Mouse (Mus musculus): Measurements from ENCODE around the gene Lurap1l. TPM values are rescaled to one million over a fixed set of nuclear protein-coding genes. Genes with fewer than 3 reads are reported as not detected.

Gene Lurap1l
- polyA plus RNA-seq, 1 experiment from 2014 or later: 28.2 TPM

DNA sequence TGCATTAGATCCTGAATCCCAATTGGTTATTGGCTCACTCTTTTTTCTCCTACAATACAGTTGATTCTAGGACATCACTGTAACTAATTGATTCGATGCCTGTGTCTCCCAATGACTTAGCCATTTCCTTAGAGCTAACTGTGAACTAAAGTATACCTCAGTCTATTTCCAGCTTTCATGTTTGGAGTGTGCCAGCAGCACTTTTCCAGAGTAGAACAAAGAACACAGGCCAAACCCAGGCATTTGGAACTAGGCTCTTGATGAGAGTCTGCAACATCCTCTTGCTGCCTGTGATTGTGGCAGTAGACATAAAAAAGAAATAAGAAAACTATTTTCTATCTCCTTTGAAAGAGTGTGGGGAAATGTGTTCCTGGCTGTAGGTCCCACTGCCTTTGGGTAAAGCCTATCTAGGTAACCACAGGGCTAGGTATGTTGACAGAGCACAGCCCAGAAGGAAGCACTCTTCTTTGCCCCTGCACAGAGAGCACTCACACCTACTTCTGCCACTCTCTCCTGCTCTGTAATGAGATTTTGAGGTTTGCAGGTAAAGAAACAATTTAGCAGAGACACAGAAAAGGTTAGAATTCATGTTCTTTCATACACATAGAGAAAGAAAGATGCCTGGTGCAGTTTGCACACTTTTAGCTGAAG, 8.9 kb downstream of the Lurap1l start:
- H3K36me3 ChIP-seq: no peaks in the 10 kb centered on the region
- 0 out of 2 replicates have a peak overlapping the region, but pooled peaks have one; percentile 6 for H3K27ac ChIP-seq
- H3K4me3 ChIP-seq: no peak overlapping the region
- H3K4me2 ChIP-seq: no peak overlapping the region
- no peaks in the 10 kb centered on the region for H3K27me3 ChIP-seq
- no peaks in the 10 kb centered on the region for H3K9me3 ChIP-seq
- WGBS: 59% methylated on average over 1 of the region's 1 CpGs
- ATAC-seq (ENCODE audit: borderline replicate concordance, extremely low read depth, low FRiP score, low TSS enrichment): no peak
- H3K9ac ChIP-seq: no peak overlapping the region
- H3K4me1 ChIP-seq: peaks cover 19% of the 10 kb centered on the region

DNA sequence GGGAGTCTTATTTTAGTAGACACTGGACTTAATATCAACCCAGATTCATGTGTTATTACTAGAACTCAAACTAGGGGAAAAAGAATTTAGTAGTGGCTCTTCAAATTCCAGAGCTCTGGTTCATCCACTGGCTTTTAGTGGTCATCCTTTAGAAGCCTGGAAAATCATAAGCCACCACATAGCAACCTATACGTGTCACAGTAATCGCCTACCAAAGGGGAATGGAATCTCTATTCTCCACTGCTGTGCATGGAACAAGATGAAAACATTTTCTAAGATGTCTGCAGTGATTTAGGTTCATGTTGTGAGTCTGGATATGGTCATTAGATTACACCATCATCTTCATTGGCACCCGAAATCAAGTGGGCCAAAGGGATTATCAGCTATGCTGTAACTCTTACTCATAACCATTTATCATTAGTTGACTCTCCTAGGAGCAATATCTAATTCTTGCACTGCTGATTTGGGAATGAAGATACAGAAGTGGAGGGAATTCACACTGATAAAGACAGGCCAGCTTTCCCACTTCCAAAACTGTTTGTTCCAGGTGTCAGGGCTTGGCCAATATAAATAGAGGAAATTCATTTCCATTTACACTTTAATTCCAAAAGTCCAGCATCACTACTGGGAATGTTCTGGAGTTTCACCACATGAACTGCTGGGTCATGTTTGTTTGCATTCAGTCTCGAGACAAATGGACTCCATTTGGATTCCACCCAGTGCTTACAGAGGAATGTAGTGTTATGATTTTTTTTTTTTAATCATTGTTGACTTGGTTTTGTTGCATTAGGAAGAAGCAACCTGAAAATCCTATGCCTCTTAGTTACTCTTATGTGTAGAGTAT, 11.4 kb downstream of the Lurap1l start:
- Histone ChIP-seq H3K4me3 (no peak overlapping the region), H3K27me3 (no peaks in the 10 kb centered on the region), H3K9me3 (no peaks in the 10 kb centered on the region), H3K4me2 (no peak overlapping the region), H3K36me3 (no peaks in the 10 kb centered on the region), H3K4me1 (peaks cover 19% of the 10 kb centered on the region), H3K9ac (no peak overlapping the region), H3K27ac (no peak overlapping the region)
- no peak for ATAC-seq (ENCODE audit: borderline replicate concordance, extremely low read depth, low FRiP score, low TSS enrichment)
- 58% methylated on average over 4 of the region's 4 CpGs for WGBS

DNA sequence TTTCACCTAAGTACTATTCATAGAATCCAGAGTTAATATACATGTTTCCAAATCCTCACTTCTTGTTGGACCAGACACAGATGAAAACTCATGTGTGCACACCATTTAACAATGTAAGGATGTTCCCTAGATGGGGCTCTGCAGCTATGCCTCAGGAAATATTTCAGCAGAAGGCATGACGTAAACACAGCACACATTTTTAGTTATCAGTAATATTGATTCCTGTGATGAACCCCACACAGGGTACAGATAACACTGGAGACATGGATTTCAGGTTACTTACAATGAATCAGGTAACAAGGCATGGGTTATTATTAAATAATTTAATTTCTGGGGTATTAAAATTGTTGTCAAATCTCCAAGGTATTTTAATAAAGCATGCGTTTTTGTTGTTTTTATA, 12.2 kb downstream of the Lurap1l start:
- H3K4me1 ChIP-seq: peaks cover 19% of the 10 kb centered on the region
- no peak for ATAC-seq (ENCODE audit: borderline replicate concordance, extremely low read depth, low FRiP score, low TSS enrichment)
- H3K27me3 ChIP-seq: no peaks in the 10 kb centered on the region
- no peak overlapping the region for H3K4me2 ChIP-seq
- 75% methylated on average over 2 of the region's 2 CpGs for WGBS
- no peaks in the 10 kb centered on the region for H3K36me3 ChIP-seq
- H3K9ac ChIP-seq: no peak overlapping the region
- no peak overlapping the region for H3K27ac ChIP-seq
- no peaks in the 10 kb centered on the region for H3K9me3 ChIP-seq
- no peak overlapping the region for H3K4me3 ChIP-seq

DNA sequence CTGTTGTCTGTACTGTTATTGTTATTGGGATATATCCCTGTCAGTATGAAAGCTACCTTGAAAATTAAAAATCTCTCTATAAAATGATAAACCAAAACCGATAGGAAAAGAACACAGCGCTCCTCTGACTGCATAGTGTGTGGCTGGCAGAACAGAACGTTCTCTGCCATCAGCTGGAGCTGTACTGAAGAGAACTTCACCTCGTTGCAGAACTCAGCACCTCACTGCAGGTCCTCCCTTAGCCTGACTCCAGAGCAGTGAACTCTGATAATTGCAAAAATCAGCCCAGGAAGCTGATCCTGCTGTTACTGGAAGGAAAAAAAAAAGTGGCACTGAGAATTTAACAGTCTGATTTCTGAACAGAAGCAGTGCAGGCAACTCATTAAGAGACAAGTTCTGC, 14.4 kb downstream of the Lurap1l start:
- H3K4me2 ChIP-seq: no peak overlapping the region
- no peaks in the 10 kb centered on the region for H3K27me3 ChIP-seq
- H3K9me3 ChIP-seq: no peaks in the 10 kb centered on the region
- H3K4me1 ChIP-seq: peaks cover 6% of the 10 kb centered on the region; the same call in 1 of the 2 replicates
- H3K36me3 ChIP-seq: no peaks in the 10 kb centered on the region
- ATAC-seq (ENCODE audit: borderline replicate concordance, extremely low read depth, low FRiP score, low TSS enrichment): no peak
- no peak overlapping the region for H3K9ac ChIP-seq
- WGBS: 59% methylated on average over 4 of the region's 4 CpGs
- H3K27ac ChIP-seq: no peak overlapping the region
- H3K4me3 ChIP-seq: no peak overlapping the region

DNA sequence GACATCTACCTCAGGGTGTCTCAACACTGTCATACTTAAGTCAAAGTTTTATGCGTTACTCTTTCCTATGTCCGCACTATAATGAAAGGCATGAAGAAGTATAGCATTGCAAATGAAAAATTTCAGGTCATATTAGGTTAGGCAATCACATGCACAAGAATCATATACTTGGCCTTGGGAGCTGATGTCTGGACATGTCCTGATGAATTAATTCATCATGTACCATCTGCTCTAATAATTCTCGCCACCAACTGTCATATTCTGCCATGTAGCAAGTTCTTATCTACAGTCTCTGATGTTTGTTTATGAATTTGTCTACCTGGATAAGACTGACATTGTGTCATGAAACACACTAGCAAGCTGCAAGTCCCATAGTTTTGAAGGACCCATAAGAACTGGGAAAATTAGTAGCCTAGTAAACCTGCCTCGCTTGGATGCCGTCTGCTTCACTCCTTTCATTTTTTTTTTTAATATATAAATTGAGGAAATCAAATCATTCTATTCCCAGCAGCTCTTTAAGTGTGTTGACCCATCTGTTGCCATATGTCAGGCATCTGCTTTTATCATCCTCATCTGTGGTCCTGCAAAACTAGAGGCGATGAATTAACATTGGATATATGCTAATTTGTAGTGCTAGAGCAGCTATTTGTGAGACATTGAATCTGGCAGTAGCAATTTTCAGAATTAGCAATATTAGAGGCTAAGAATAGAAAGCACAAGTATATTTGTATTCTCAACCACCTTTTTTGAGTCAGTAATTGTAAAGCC, 15.5 kb downstream of the Lurap1l start:
- WGBS: 84% methylated on average over 6 of the region's 6 CpGs
- no peak overlapping the region for H3K4me2 ChIP-seq

DNA sequence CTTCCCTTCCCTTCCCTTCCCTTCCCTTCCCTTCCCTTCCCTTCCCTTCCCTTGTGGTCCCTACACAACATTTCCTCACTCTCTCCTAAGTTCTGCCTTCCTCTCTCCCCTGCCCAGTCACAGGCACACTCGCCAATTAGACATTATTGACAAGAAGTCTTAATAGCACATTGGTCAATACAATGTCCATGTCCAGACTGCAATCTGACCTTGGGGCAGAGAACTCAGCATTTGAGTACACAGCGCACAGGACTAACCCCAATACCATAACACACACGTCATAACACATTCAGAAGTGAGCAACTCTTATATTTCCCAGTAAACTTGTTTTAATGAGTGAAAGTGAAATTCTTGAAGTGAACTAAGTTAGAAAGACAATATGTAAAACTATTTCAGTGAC, 24.3 kb downstream of the Lurap1l start:
- H3K9me3 ChIP-seq: no peaks in the 10 kb centered on the region

More for the DNA sequence above, 15.5 kb downstream of the Lurap1l start:
- Histone ChIP-seq H3K36me3 (no peaks in the 10 kb centered on the region), H3K4me3 (no peak overlapping the region), H3K9me3 (no peaks in the 10 kb centered on the region), H3K9ac (no peak overlapping the region), H3K27me3 (no peaks in the 10 kb centered on the region), H3K4me1 (peaks cover 6% of the 10 kb centered on the region; the same call in 1 of the 2 replicates), H3K27ac (no peak overlapping the region)
- no peak for ATAC-seq (ENCODE audit: borderline replicate concordance, extremely low read depth, low FRiP score, low TSS enrichment)

DNA sequence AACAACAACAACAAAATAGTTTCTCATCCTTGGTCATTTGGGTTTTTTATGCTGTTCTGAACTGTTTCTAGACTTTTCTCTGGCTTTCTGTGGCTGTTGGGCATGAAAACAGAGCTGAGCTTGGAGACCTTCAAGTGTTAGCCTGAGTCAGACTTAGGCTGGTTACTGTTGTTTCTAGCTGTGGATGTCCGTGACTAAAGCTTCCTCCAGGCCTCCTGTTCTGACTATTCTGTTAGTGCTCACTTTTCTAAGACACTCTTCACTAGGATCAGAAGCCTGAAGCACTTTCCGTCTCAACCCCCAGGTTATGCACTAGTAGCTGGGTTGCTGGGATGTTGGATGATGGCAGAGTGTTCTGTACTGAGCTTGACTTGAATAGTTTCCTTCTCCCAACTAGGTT, 28.7 kb downstream of the Lurap1l start:
- no peaks in the 10 kb centered on the region for H3K9me3 ChIP-seq
- no peaks in the 10 kb centered on the region for H3K36me3 ChIP-seq
- H3K27me3 ChIP-seq: no peaks in the 10 kb centered on the region
- no peak overlapping the region for H3K4me3 ChIP-seq
- no peak for ATAC-seq (ENCODE audit: borderline replicate concordance, extremely low read depth, low FRiP score, low TSS enrichment)
- H3K9ac ChIP-seq: no peak overlapping the region
- H3K4me1 ChIP-seq: no peaks in the 10 kb centered on the region
- 86% methylated on average over 2 of the region's 2 CpGs for whole genome bisulfite sequencing
- no peak overlapping the region for H3K27ac ChIP-seq
- no peak overlapping the region for H3K4me2 ChIP-seq

More for the DNA sequence above, 24.3 kb downstream of the Lurap1l start:
- Histone ChIP-seq H3K36me3 (no peaks in the 10 kb centered on the region), H3K4me2 (no peak overlapping the region), H3K27me3 (no peaks in the 10 kb centered on the region), H3K9ac (no peak overlapping the region), H3K4me3 (no peak overlapping the region), H3K27ac (no peak overlapping the region), H3K4me1 (no peaks in the 10 kb centered on the region)
- no peak for ATAC-seq (ENCODE audit: borderline replicate concordance, extremely low read depth, low FRiP score, low TSS enrichment)
- WGBS: 82% methylated on average over 3 of the region's 3 CpGs

DNA sequence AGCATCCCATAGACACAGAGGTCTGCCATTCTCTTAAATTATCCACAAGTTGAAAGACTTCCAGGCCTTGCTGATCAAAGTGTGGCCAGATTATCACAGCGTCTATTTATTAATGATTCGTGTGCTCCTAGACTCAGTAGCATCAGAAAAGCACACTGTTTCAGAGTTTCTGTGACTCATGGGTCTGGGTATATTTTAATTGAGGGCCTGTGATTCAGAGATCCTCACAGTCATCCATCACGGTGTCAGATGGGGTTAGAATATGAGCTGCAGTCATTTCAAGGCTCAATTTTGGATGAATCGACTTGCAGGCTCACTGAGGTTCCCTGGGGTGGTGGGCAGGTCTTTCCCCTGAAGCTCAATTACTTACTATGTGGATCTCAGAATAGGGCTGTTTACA, 30.5 kb downstream of the Lurap1l start:
- 83% methylated on average over 4 of the region's 4 CpGs for WGBS
- ATAC-seq (ENCODE audit: borderline replicate concordance, extremely low read depth, low FRiP score, low TSS enrichment): no peak
- Histone ChIP-seq H3K4me1 (no peaks in the 10 kb centered on the region), H3K27ac (no peak overlapping the region), H3K27me3 (no peaks in the 10 kb centered on the region), H3K4me2 (no peak overlapping the region), H3K36me3 (no peaks in the 10 kb centered on the region), H3K9me3 (no peaks in the 10 kb centered on the region), H3K4me3 (no peak overlapping the region), H3K9ac (no peak overlapping the region)

DNA sequence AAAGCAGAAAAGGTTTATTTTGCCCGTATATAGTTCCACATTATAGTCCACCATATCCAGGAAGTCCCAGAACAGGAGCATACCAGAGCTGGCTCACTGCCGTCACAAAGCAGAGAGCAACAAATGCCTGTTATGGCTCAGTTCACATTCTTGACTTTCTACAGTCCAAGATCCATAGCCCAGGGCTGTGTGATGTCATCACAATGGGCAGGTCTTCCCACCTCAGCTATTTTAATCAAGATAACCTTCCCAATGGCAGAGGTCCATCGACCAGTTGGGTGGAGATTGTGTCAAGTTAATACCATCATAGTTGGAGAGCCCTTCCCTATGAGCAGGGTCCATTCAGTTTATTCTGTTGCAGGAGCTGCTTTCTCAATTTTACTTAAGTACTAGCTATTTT, 31.5 kb downstream of the Lurap1l start:
- ATAC-seq (ENCODE audit: borderline replicate concordance, extremely low read depth, low FRiP score, low TSS enrichment): no peak
- H3K9ac ChIP-seq: no peak overlapping the region
- no peaks in the 10 kb centered on the region for H3K27me3 ChIP-seq
- H3K9me3 ChIP-seq: no peaks in the 10 kb centered on the region
- no peak overlapping the region for H3K4me3 ChIP-seq
- H3K4me2 ChIP-seq: no peak overlapping the region
- H3K27ac ChIP-seq: no peak overlapping the region
- no peaks in the 10 kb centered on the region for H3K4me1 ChIP-seq
- H3K36me3 ChIP-seq: no peaks in the 10 kb centered on the region
- WGBS: 84% methylated on average over 3 of the region's 3 CpGs

DNA sequence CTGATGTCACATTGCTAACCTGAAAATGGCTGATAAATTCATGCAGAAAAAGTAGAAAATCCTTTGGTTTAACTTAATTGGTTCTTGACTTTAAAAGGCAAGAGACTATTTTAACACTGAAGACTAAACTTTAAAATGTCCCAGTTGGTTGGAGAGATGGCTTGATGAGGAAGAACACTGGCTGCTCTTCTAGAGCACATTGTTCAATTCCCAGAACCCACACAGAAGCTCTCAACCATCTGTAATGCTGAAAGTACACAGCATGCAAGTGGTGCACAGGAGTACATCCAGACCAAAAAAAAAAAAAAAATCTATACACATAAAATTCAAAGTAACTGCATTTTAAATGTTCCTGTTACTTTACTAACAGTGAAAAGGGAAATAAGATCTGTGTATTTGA, 34.2 kb downstream of the Lurap1l start:
- no peak for ATAC-seq (ENCODE audit: borderline replicate concordance, extremely low read depth, low FRiP score, low TSS enrichment)
- H3K4me1 ChIP-seq: no peaks in the 10 kb centered on the region
- H3K27me3 ChIP-seq: no peaks in the 10 kb centered on the region
- H3K9me3 ChIP-seq: no peaks in the 10 kb centered on the region
- H3K27ac ChIP-seq: no peak overlapping the region
- H3K4me2 ChIP-seq: no peak overlapping the region
- no peaks in the 10 kb centered on the region for H3K36me3 ChIP-seq
- no peak overlapping the region for H3K4me3 ChIP-seq
- H3K9ac ChIP-seq: no peak overlapping the region

DNA sequence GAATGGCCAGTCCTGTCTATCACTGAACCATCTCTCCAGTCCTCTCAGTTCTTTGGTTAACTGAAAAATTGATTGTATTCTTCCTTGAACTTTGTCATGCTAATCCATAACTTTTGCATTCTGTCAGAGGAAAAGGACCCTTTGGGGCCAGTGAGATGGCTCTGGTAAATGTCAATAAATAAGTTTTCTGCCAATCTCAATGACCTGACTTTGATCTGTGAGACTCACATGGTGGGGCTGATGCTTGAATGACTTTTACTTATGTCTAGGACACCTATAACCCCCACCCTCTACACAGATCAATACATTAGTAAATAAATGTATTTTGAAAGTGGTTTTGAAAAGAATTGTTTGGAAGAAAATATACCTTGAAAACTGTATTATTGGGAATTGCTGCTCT, 38.7 kb downstream of the Lurap1l start:
- no peak for ATAC-seq (ENCODE audit: borderline replicate concordance, extremely low read depth, low FRiP score, low TSS enrichment)
- Histone ChIP-seq H3K27me3 (no peaks in the 10 kb centered on the region), H3K4me3 (no peak overlapping the region), H3K9ac (no peak overlapping the region), H3K36me3 (no peaks in the 10 kb centered on the region), H3K4me2 (no peak overlapping the region), H3K9me3 (no peaks in the 10 kb centered on the region), H3K27ac (no peak overlapping the region), H3K4me1 (no peaks in the 10 kb centered on the region)

DNA sequence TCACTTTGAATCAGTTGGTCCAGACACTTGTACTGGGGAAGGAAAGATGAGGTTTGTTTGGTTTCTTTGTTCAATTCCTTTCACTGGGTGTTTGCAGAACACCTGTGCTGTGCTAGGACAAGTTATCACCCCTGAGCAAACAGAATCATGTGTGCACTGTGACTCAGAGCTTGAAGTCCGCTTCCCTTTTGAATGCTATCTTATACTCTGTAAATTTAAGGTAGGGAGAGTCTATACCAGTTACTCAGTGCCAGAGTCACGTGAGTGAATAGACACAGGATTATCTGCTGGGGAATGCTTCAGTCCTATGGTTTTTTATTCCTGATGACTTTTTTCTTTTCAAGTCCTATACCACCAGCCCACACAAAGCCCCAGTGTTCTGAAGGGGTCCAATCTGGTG, 39.3 kb downstream of the Lurap1l start:
- no peaks in the 10 kb centered on the region for H3K27me3 ChIP-seq
- no peaks in the 10 kb centered on the region for H3K9me3 ChIP-seq
- no peak overlapping the region for H3K9ac ChIP-seq
- WGBS: 45% methylated on average over 2 of the region's 2 CpGs
- H3K4me1 ChIP-seq: no peaks in the 10 kb centered on the region
- H3K4me3 ChIP-seq: no peak overlapping the region
- no peak for ATAC-seq (ENCODE audit: borderline replicate concordance, extremely low read depth, low FRiP score, low TSS enrichment)
- no peak overlapping the region for H3K27ac ChIP-seq
- no peaks in the 10 kb centered on the region for H3K36me3 ChIP-seq
- H3K4me2 ChIP-seq: no peak overlapping the region

Data from lung, embryonic 15.5 days (tissue).